Mouse (Mus musculus): ENCODE measurements around the gene Olfr512. TPM values are rescaled to one million over a fixed set of nuclear protein-coding genes. Genes with fewer than 3 reads are reported as not detected.

The Olfr512 gene
- total and polyA plus RNA-seq, 3 experiments, result not detected

DNA sequence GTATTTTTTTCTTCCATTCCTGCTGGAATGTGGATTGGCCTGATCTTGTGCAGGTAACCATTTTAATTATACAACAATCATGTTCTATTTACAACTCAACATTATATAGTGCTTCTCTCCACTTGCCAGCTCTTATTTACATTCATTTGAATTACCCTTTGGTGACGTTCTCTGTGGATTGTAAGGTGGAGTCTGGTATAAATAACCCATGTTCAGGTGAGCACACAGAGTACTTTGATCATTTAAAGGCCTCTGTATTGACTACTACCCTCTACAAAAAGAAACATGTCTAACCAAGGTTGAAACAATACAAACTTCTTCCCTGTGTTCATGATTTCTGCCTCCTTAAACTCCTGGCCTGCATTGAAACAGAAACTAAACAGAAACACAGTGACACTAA lies 42.1 kb upstream of the Olfr512 start:
- no peak overlapping the region for H3K27ac ChIP-seq (ENCODE audit: control insufficient read depth, low read depth, low read length)
- no peak overlapping the region for H3K4me3 ChIP-seq (ENCODE audit: control insufficient read depth in 1 of 2, insufficient read depth in 1 of 2, low read depth in 2 of 2, low read length in 2 of 2)
- no peaks in the 10 kb centered on the region for H3K27me3 ChIP-seq (ENCODE audit: control insufficient read depth in 1 of 2, insufficient read depth in 2 of 2, low read length in 2 of 2)
- TF ChIP-seq TCF12 (IDR thresholded peaks at IDR 0.05; ENCODE audit: low read depth, low read length) (no peak), POLR2A (IDR thresholded peaks at IDR 0.05; ENCODE audit: control insufficient read depth in 1 of 2, insufficient read depth in 1 of 2, low read depth in 1 of 2, low read length in 2 of 2, poor library complexity in 1 of 2) (no peak), ZMIZ1 (IDR thresholded peaks at IDR 0.05; ENCODE audit: low read depth, low read length) (no peak), HCFC1 (IDR thresholded peaks at IDR 0.05; ENCODE audit: low read depth, low read length) (no peak), USF1 (IDR thresholded peaks at IDR 0.05; ENCODE audit: low read depth, low read length) (no peak), MEF2A (IDR thresholded peaks at IDR 0.05; ENCODE audit: extremely low read depth, insufficient replicate concordance, low read depth, low read length, poor library complexity, severe bottlenecking) (no peak), MYB (IDR thresholded peaks at IDR 0.05; ENCODE audit: low read depth, low read length) (no peak), MYC (IDR thresholded peaks at IDR 0.05; ENCODE audit: low read depth, low read length) (no peak), CHD2 (IDR thresholded peaks at IDR 0.05; ENCODE audit: low read length) (no peak), ZNF384 (IDR thresholded peaks at IDR 0.05; ENCODE audit: low read depth, low read length) (no peak), EP300 (IDR thresholded peaks at IDR 0.05; ENCODE audit: low read depth in 1 of 2, low read length in 2 of 2) (no peak), NRF1 (IDR thresholded peaks at IDR 0.05; ENCODE audit: insufficient read depth, low read depth, low read length, poor library complexity, severe bottlenecking) (no peak), ETS1 (IDR thresholded peaks at IDR 0.05; ENCODE audit: low read depth, low read length) (no peak), KAT2A (conservative IDR thresholded peaks at IDR 0.05; ENCODE audit: low read depth, low read length) (no peak), GABPA (IDR thresholded peaks at IDR 0.05; ENCODE audit: low read depth, low read length) (no peak)
- no peaks in the 10 kb centered on the region for H3K79me2 ChIP-seq (ENCODE audit: control insufficient read depth, insufficient read depth, low read length, poor library complexity)
- H3K36me3 ChIP-seq (ENCODE audit: control insufficient read depth in 1 of 2, insufficient read depth in 2 of 2, low read length in 2 of 2), result no peaks in the 10 kb centered on the region
- no peak overlapping the region for H3K9ac ChIP-seq (ENCODE audit: control insufficient read depth, low read depth, low read length, poor library complexity, severe bottlenecking)
- H3K9me3 ChIP-seq (replicated peaks; ENCODE audit: insufficient read depth, low read length), result no peaks in the 10 kb centered on the region
- no peaks in the 10 kb centered on the region for H3K4me1 ChIP-seq (ENCODE audit: control insufficient read depth in 1 of 2, insufficient read depth in 2 of 2, low read length in 2 of 2)
- DNase-seq (ENCODE audit: low read depth, low spot score), result no peak

DNA sequence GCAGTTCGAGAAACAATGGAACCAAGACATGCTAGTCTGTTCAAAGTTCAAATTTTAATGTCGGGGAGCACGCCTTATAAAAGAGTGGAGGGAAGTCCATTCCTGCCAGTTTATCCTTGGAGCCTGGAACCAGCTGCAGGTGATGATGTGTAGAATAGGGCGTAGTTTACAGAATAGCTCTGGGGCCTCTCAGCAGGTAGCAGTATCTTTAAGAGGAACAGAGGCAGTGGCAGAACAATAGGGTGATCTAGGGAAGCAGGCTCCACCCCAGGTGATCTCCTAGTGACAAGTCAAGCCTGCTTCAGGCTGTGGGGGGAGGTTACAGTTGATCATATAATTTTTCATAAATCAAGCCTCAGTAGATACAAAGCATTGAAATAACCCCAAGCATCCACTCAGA lies 34.2 kb upstream of the Olfr512 start:
- Histone ChIP-seq H3K4me1 (ENCODE audit: control insufficient read depth in 1 of 2, insufficient read depth in 2 of 2, low read length in 2 of 2) (no peaks in the 10 kb centered on the region), H3K9me3 (replicated peaks; ENCODE audit: insufficient read depth, low read length) (no peaks in the 10 kb centered on the region), H3K27me3 (ENCODE audit: control insufficient read depth in 1 of 2, insufficient read depth in 2 of 2, low read length in 2 of 2) (no peaks in the 10 kb centered on the region), H3K9ac (ENCODE audit: control insufficient read depth, low read depth, low read length, poor library complexity, severe bottlenecking) (no peak overlapping the region), H3K27ac (ENCODE audit: control insufficient read depth, low read depth, low read length) (no peak overlapping the region), H3K36me3 (ENCODE audit: control insufficient read depth in 1 of 2, insufficient read depth in 2 of 2, low read length in 2 of 2) (no peaks in the 10 kb centered on the region), H3K4me3 (ENCODE audit: control insufficient read depth in 1 of 2, insufficient read depth in 1 of 2, low read depth in 2 of 2, low read length in 2 of 2) (no peak overlapping the region), H3K79me2 (ENCODE audit: control insufficient read depth, insufficient read depth, low read length, poor library complexity) (no peaks in the 10 kb centered on the region)
- no peak for DNase-seq (ENCODE audit: low read depth, low spot score)
- TF ChIP-seq GABPA (IDR thresholded peaks at IDR 0.05; ENCODE audit: low read depth, low read length) (no peak), TAL1 (IDR thresholded peaks at IDR 0.05; ENCODE audit: low read length) (no peak), RAD21 (IDR thresholded peaks at IDR 0.05; ENCODE audit: low read depth, low read length) (no peak), UBTF (IDR thresholded peaks at IDR 0.05; ENCODE audit: borderline replicate concordance, insufficient read depth, low read depth, low read length) (no peak), MAZ (IDR thresholded peaks at IDR 0.05; ENCODE audit: low read depth, low read length) (no peak), BHLHE40 (IDR thresholded peaks at IDR 0.05; ENCODE audit: borderline replicate concordance, low read depth, low read length) (no peak)
